Mouse (Mus musculus): ENCODE results near the gene Fam219b.

Fam219b gene

GRCm38 (mm10) chr9:57524439-57524838 lies 12.9 kb upstream of the Fam219b start:
- no peak for DNase-seq (ENCODE audit: low spot score in 2 of 2)

- no peak for DNase-seq (ENCODE audit: low spot score in 2 of 2)
These were observed 11.8 kb upstream of the Fam219b start for GRCm38 (mm10) chr9:57525516-57525915.

GRCm38 (mm10) chr9:57526435-57526834 lies 10.9 kb upstream of the Fam219b start:
- DNase-seq (ENCODE audit: low spot score in 2 of 2): no peak

- DNase-seq (ENCODE audit: low spot score in 2 of 2): no peak
These were observed 5.4 kb upstream of the Fam219b start for GRCm38 (mm10) chr9:57531946-57532345.

- no peak for DNase-seq (ENCODE audit: low spot score in 2 of 2)
These were observed 966 bp upstream of the Fam219b start for GRCm38 (mm10) chr9:57536362-57536761.

- no peak for DNase-seq (ENCODE audit: low spot score in 2 of 2)
These were observed 427 bp downstream of the Fam219b start for GRCm38 (mm10) chr9:57537728-57538181.

GRCm38 (mm10) chr9:57539550-57539949 lies 2.2 kb downstream of the Fam219b start:
- DNase-seq (ENCODE audit: low spot score in 2 of 2): no peak

- DNase-seq (ENCODE audit: low spot score in 2 of 2): no peak
These were observed 4.0 kb downstream of the Fam219b start for GRCm38 (mm10) chr9:57541312-57541711.

- no peak for DNase-seq (ENCODE audit: low spot score in 2 of 2)
These were observed 6.6 kb downstream of the Fam219b start for GRCm38 (mm10) chr9:57543951-57544350.

- DNase-seq (ENCODE audit: low spot score in 2 of 2): no peak
These were observed 10.0 kb downstream of the Fam219b start for GRCm38 (mm10) chr9:57547287-57547686.

GRCm38 (mm10) chr9:57547869-57548268 lies 10.5 kb downstream of the Fam219b start:
- no peak for DNase-seq (ENCODE audit: low spot score in 2 of 2)

GRCm38 (mm10) chr9:57549186-57549585 lies 11.9 kb downstream of the Fam219b start:
- no peak for DNase-seq (ENCODE audit: low spot score in 2 of 2)

GRCm38 (mm10) chr9:57550126-57550862 lies 13.0 kb downstream of the Fam219b start:
- DNase-seq (ENCODE audit: low spot score in 2 of 2): no peak

- DNase-seq (ENCODE audit: low spot score in 2 of 2): peak in 1 of 2 experiments; percentile 74
These were observed 15.0 kb downstream of the Fam219b start, which contains the start of gene Mpi for GRCm38 (mm10) chr9:57552139-57552887. Gene Mpi (minus strand): TSS chr9:57552763.

- DNase-seq (ENCODE audit: low spot score in 2 of 2): no peak
These were observed 15.8 kb downstream of the Fam219b start for GRCm38 (mm10) chr9:57553119-57553518.

GRCm38 (mm10) chr9:57554753-57555152 lies 17.4 kb downstream of the Fam219b start:
- no peak for DNase-seq (ENCODE audit: low spot score in 2 of 2)

- DNase-seq (ENCODE audit: low spot score in 2 of 2): no peak
These were observed 19.9 kb downstream of the Fam219b start for GRCm38 (mm10) chr9:57557215-57557614.

GRCm38 (mm10) chr9:57558625-57559024 lies 21.3 kb downstream of the Fam219b start:
- no peak for DNase-seq (ENCODE audit: low spot score in 2 of 2)

- no peak for DNase-seq (ENCODE audit: low spot score in 2 of 2)
These were observed 22.2 kb downstream of the Fam219b start for GRCm38 (mm10) chr9:57559568-57559967.

GRCm38 (mm10) chr9:57560263-57560662 lies 22.9 kb downstream of the Fam219b start:
- DNase-seq (ENCODE audit: low spot score in 2 of 2): no peak

GRCm38 (mm10) chr9:57560861-57561710 lies 23.8 kb downstream of the Fam219b start, which contains the start of gene Scamp2:
Gene Scamp2 (plus strand): TSS chr9:57560943.
- peak; percentile 86 to 92 for DNase-seq (ENCODE audit: low spot score in 2 of 2)

GRCm38 (mm10) chr9:57561711-57562099 lies 24.4 kb downstream of the Fam219b start:
- no peak for DNase-seq (ENCODE audit: low spot score in 2 of 2)

Data from frontal cortex, postnatal 10 days (tissue).